Mouse (Mus musculus): ENCODE measurements around the gene Olfr1378. TPM values are rescaled to one million over a fixed set of nuclear protein-coding genes. Genes with fewer than 3 reads are reported as not detected.

Olfr1378 gene
- total RNA-seq (2021), result not detected

- intact Hi-C loops (cut with DNase I), result no loop called here
- no peak for DNase-seq
Measured at GRCm38 (mm10) chr11:50966230-50966629, at the start of gene Olfr1378. TSS of gene Olfr1378 (plus strand) at chr11:50966530.

GRCm38 (mm10) chr11:50930469-50931014, 35.8 kb upstream of the Olfr1378 start:
- peak; percentile 5 to 12 for DNase-seq
- intact Hi-C loops (cut with DNase I), result loop anchor here (5.0 to 10.0 kb wide), 2 partner anchors 103 to 604 kb away; partner anchors contain the start of gene Zfp354c

- intact Hi-C loops (cut with DNase I), result loop anchor here (5.0 to 10.0 kb wide), 2 partner anchors 104 to 604 kb away; partner anchors contain the start of gene Zfp354c
- no peak for DNase-seq
Measured at GRCm38 (mm10) chr11:50931021-50931420, 35.3 kb upstream of the Olfr1378 start.

GRCm38 (mm10) chr11:50931451-50931866, 34.9 kb upstream of the Olfr1378 start, which contains the start of gene Zfp354b:
TSS of gene Zfp354b (minus strand) at chr11:50931633.
- intact Hi-C loops (cut with DNase I), result loop anchor here (5.0 to 10.0 kb wide), 2 partner anchors 104 to 603 kb away; partner anchors contain the start of gene Zfp354c
- DNase-seq, result peak; percentile 85

- no peak for DNase-seq
- intact Hi-C loops (cut with DNase I), result loop anchor here (5.0 to 10.0 kb wide), 2 partner anchors 105 to 603 kb away; partner anchors contain the start of gene Zfp354c
Measured at GRCm38 (mm10) chr11:50932040-50932439, 34.3 kb upstream of the Olfr1378 start.

- no peak for DNase-seq
- intact Hi-C loops (cut with DNase I), result loop anchor here (2.0 to 10.0 kb wide), 2 partner anchors 120 to 596 kb away; partner anchors contain the start of gene Zfp354a
Measured at GRCm38 (mm10) chr11:50938435-50938834, 27.9 kb upstream of the Olfr1378 start.

- peak; percentile 20 to 51 for DNase-seq
- intact Hi-C loops (cut with DNase I), result loop anchor here (1.0 to 10.0 kb wide), 4 partner anchors 94 to 595 kb away; partner anchors contain the start of genes BC049762, Clk4 and Zfp354a
Measured at GRCm38 (mm10) chr11:50939621-50940366, 26.5 kb upstream of the Olfr1378 start.

- no peak for DNase-seq
- intact Hi-C loops (cut with DNase I), result loop anchor here (5.0 kb wide), 1 partner anchor 320 kb away; the partner anchor contains the start of genes BC049762 and Clk4
Measured at GRCm38 (mm10) chr11:50942386-50942785, 23.9 kb upstream of the Olfr1378 start.

GRCm38 (mm10) chr11:50943506-50943905, 22.8 kb upstream of the Olfr1378 start, which contains the start of gene 4933414I15Rik:
TSS of gene 4933414I15Rik (minus strand) at chr11:50943765.
- intact Hi-C loops (cut with DNase I), result loop anchor here (5.0 kb wide), 1 partner anchor 319 kb away; the partner anchor contains the start of genes BC049762 and Clk4
- no peak for DNase-seq

GRCm38 (mm10) chr11:50952290-50952689, 14.0 kb upstream of the Olfr1378 start:
- DNase-seq, result no peak
- intact Hi-C loops (cut with DNase I), result no loop called here

GRCm38 (mm10) chr11:50953665-50954064, 12.7 kb upstream of the Olfr1378 start, which contains the start of gene Prop1:
TSS of gene Prop1 (minus strand) at chr11:50953765.
- intact Hi-C loops (cut with DNase I), result no loop called here
- DNase-seq, result no peak

- DNase-seq, result peak; percentile 5 to 30
Measured at GRCm38 (mm10) chr11:50964886-50965285, 1.4 kb upstream of the Olfr1378 start.

GRCm38 (mm10) chr11:50977216-50977615, 10.9 kb downstream of the Olfr1378 start:
- intact Hi-C loops (cut with DNase I), result no loop called here
- no peak for DNase-seq

More at GRCm38 (mm10) chr11:50964886-50965285, 1.4 kb upstream of the Olfr1378 start:
- intact Hi-C loops (cut with DNase I), result no loop called here

GRCm38 (mm10) chr11:50981667-50982066, 15.3 kb downstream of the Olfr1378 start, which contains the start of gene Olfr1377:
TSS of gene Olfr1377 (plus strand) at chr11:50981967.
- intact Hi-C loops (cut with DNase I), result no loop called here
- DNase-seq, result no peak

GRCm38 (mm10) chr11:51003296-51003695, 37.0 kb downstream of the Olfr1378 start, which contains the start of gene Olfr51:
TSS of gene Olfr51 (plus strand) at chr11:51003596.
- intact Hi-C loops (cut with DNase I), result no loop called here
- no peak for DNase-seq

- DNase-seq, result peak; percentile 55 to 66
- intact Hi-C loops (cut with DNase I), result no loop called here
Measured at GRCm38 (mm10) chr11:51011821-51012220, 45.5 kb downstream of the Olfr1378 start.

GRCm38 (mm10) chr11:51013936-51014335, 47.6 kb downstream of the Olfr1378 start, which contains the start of gene Olfr54:
TSS of gene Olfr54 (plus strand) at chr11:51014236.
- intact Hi-C loops (cut with DNase I), result no loop called here
- DNase-seq, result no peak

GRCm38 (mm10) chr11:51016341-51016740, 50.0 kb downstream of the Olfr1378 start:
- DNase-seq, result no peak
- intact Hi-C loops (cut with DNase I), result no loop called here

All from heart, postnatal 10 days (tissue).